Mouse (Mus musculus) embryonic facial prominence, embryonic 13.5 days (tissue): ENCODE results near the gene Tnc. TPM values are rescaled to one million over a fixed set of nuclear protein-coding genes. Genes with fewer than 3 reads are reported as not detected.

ENCODE experiments used
- ATAC-seq: fragments of 200-750 bp; cut with Nextera tagmentation; 2 replicates; pipeline ENCODE4 v1.8.0; 2017; ENCODE audit warnings: low read depth; ENCODE audit not compliant: insufficient number of reproducible peaks, insufficient read depth, low FRiP score, low TSS enrichment
- H3K27ac ChIP-seq: fragments of 300-500 bp; sonication (generic); 2 replicates; pipeline ENCODE4 v1.5.1; 2015; ENCODE audit warnings: moderate library complexity, mild to moderate bottlenecking, inconsistent platforms
- H3K27me3 ChIP-seq: fragments of 300-500 bp; sonication (generic); 2 replicates; pipeline ENCODE4 v1.6.1; 2015; ENCODE audit warnings: mild to moderate bottlenecking, inconsistent platforms
- H3K36me3 ChIP-seq: fragments of 300-500 bp; sonication (generic); 2 replicates; pipeline ENCODE4 v1.6.1; 2015; ENCODE audit warnings: mild to moderate bottlenecking, inconsistent platforms
- H3K4me1 ChIP-seq: fragments of 300-500 bp; sonication (generic); 2 replicates; pipeline ENCODE4 v1.6.1; 2015; ENCODE audit warnings: inconsistent platforms
- H3K4me2 ChIP-seq: fragments of 300-500 bp; sonication (generic); 2 replicates; pipeline ENCODE4 v1.6.1; 2015; ENCODE audit warnings: moderate library complexity, mild to moderate bottlenecking, inconsistent platforms
- H3K4me3 ChIP-seq: fragments of 300-500 bp; sonication (generic); 2 replicates; pipeline ENCODE4 v1.5.1; 2015; ENCODE audit warnings: mild to moderate bottlenecking, inconsistent platforms
- H3K9ac ChIP-seq: fragments of 300-500 bp; sonication (generic); 2 replicates; pipeline ENCODE4 v1.6.1; 2015; ENCODE audit warnings: mild to moderate bottlenecking, inconsistent platforms
- H3K9me3 ChIP-seq: fragments of 300-500 bp; sonication (generic); 2 replicates; pipeline ENCODE4 v1.6.1; 2016; ENCODE audit warnings: inconsistent platforms
- WGBS: fragments of 180-500 bp; shearing (Covaris S2); methylation state at CpG from one replicate; pipeline ENCODE4 v1.1.7; 2015; ENCODE audit warnings: mixed read lengths; 5-methylcytosine and 5-hydroxymethylcytosine counted together
- polyA plus RNA-seq: library from polyadenylated mRNA; unstranded; fragments of >200 nt; fragmentation: Nextera tagmentation; extraction: Ambion mirVana; gene quantifications from 2 replicates; pipeline ENCODE4 v1.2.1, GENCODE M21; 2015

The Tnc gene
- polyA plus RNA-seq = 48.0 and 61.7 TPM in 2 replicates

- H3K4me2 ChIP-seq = peak within 1 kb of the TSS; percentile 66
- H3K4me1 ChIP-seq = peaks cover 54% of the 10 kb centered on the region
- H3K27ac ChIP-seq = peak within 1 kb of the TSS; percentile 65
- peak within 1 kb of the TSS; percentile 70 for H3K9ac ChIP-seq
- peak; percentile 58; the same call in 1 of the 2 replicates for ATAC-seq
- peak within 1 kb of the TSS; percentile 50 for H3K4me3 ChIP-seq
- under 1% methylated on average over 26 of the region's 26 CpGs for WGBS
- no peaks in the 10 kb centered on the region for H3K36me3 ChIP-seq
- no peaks in the 10 kb centered on the region for H3K9me3 ChIP-seq
- H3K27me3 ChIP-seq = peaks cover 9% of the 10 kb centered on the region; the same call in 1 of the 2 replicates
Measured at GRCm38 (mm10) chr4:64046831-64047493, at the start of gene Tnc. TSS of gene Tnc (minus strand) at chr4:64047015.

GRCm38 (mm10) chr4:64094221-64094620, 47.4 kb upstream of the Tnc start:
- H3K36me3 ChIP-seq = no peaks in the 10 kb centered on the region
- H3K4me3 ChIP-seq = no peak overlapping the region
- no peaks in the 10 kb centered on the region for H3K9me3 ChIP-seq
- no peak overlapping the region for H3K4me2 ChIP-seq
- 75% methylated on average over 5 of the region's 5 CpGs for WGBS
- H3K9ac ChIP-seq = no peak overlapping the region
- no peak overlapping the region for H3K27ac ChIP-seq
- no peaks in the 10 kb centered on the region for H3K4me1 ChIP-seq
- no peaks in the 10 kb centered on the region for H3K27me3 ChIP-seq
- no peak for ATAC-seq

- ATAC-seq = no peak
- H3K27ac ChIP-seq = no peak overlapping the region
- 80% methylated on average over 1 of the region's 1 CpGs for WGBS
- no peaks in the 10 kb centered on the region for H3K27me3 ChIP-seq
- no peaks in the 10 kb centered on the region for H3K4me1 ChIP-seq
- no peak overlapping the region for H3K4me2 ChIP-seq
- no peak overlapping the region for H3K4me3 ChIP-seq
- H3K36me3 ChIP-seq = no peaks in the 10 kb centered on the region
- H3K9me3 ChIP-seq = no peaks in the 10 kb centered on the region
- no peak overlapping the region for H3K9ac ChIP-seq
Measured at GRCm38 (mm10) chr4:64092857-64093256, 46.0 kb upstream of the Tnc start.

GRCm38 (mm10) chr4:64089378-64089777, 42.6 kb upstream of the Tnc start:
- no peak overlapping the region for H3K27ac ChIP-seq
- no peaks in the 10 kb centered on the region for H3K27me3 ChIP-seq
- H3K4me3 ChIP-seq = no peak overlapping the region
- WGBS = 65% methylated on average over 2 of the region's 2 CpGs
- H3K36me3 ChIP-seq = no peaks in the 10 kb centered on the region
- H3K4me2 ChIP-seq = no peak overlapping the region
- no peaks in the 10 kb centered on the region for H3K4me1 ChIP-seq
- H3K9ac ChIP-seq = no peak overlapping the region
- H3K9me3 ChIP-seq = no peaks in the 10 kb centered on the region
- no peak for ATAC-seq

GRCm38 (mm10) chr4:64087675-64088074, 40.9 kb upstream of the Tnc start:
- Histone ChIP-seq H3K4me1 (no peaks in the 10 kb centered on the region), H3K4me2 (no peak overlapping the region), H3K4me3 (no peak overlapping the region), H3K9ac (no peak overlapping the region), H3K9me3 (no peaks in the 10 kb centered on the region), H3K36me3 (no peaks in the 10 kb centered on the region), H3K27ac (no peak overlapping the region), H3K27me3 (no peaks in the 10 kb centered on the region)
- ATAC-seq = no peak
- WGBS = 89% methylated on average over 2 of the region's 2 CpGs

- WGBS = 80% methylated on average over 1 of the region's 1 CpGs
- H3K27ac ChIP-seq = no peak overlapping the region
- no peak overlapping the region for H3K9ac ChIP-seq
- ATAC-seq = no peak
- H3K36me3 ChIP-seq = no peaks in the 10 kb centered on the region
- H3K9me3 ChIP-seq = no peaks in the 10 kb centered on the region
- no peak overlapping the region for H3K4me3 ChIP-seq
- no peak overlapping the region for H3K4me2 ChIP-seq
- no peaks in the 10 kb centered on the region for H3K27me3 ChIP-seq
- H3K4me1 ChIP-seq = no peaks in the 10 kb centered on the region
Measured at GRCm38 (mm10) chr4:64085993-64086567, 39.3 kb upstream of the Tnc start.

GRCm38 (mm10) chr4:64083858-64084257, 37.0 kb upstream of the Tnc start:
- Histone ChIP-seq H3K4me2 (no peak overlapping the region), H3K27ac (no peak overlapping the region), H3K4me1 (no peaks in the 10 kb centered on the region), H3K4me3 (no peak overlapping the region), H3K36me3 (no peaks in the 10 kb centered on the region), H3K9ac (no peak overlapping the region), H3K27me3 (no peaks in the 10 kb centered on the region), H3K9me3 (no peaks in the 10 kb centered on the region)
- 49% methylated on average over 5 of the region's 5 CpGs for WGBS
- ATAC-seq = no peak

- no peak for ATAC-seq
- WGBS = 93% methylated on average over 2 of the region's 2 CpGs
Measured at GRCm38 (mm10) chr4:64078029-64078619, 31.3 kb upstream of the Tnc start.

GRCm38 (mm10) chr4:64076349-64077025, 29.7 kb upstream of the Tnc start:
- Histone ChIP-seq H3K4me2 (no peak overlapping the region), H3K4me1 (0 out of 2 replicates have a peak, but pooled peaks cover 5% of the 10 kb centered on the region), H3K9me3 (no peaks in the 10 kb centered on the region), H3K4me3 (no peak overlapping the region), H3K9ac (no peak overlapping the region), H3K36me3 (no peaks in the 10 kb centered on the region), H3K27ac (0 out of 2 replicates have a peak overlapping the region, but pooled peaks have one; percentile 33), H3K27me3 (no peaks in the 10 kb centered on the region)
- no peak for ATAC-seq
- whole genome bisulfite sequencing = 55% methylated on average over 6 of the region's 6 CpGs

More at GRCm38 (mm10) chr4:64078029-64078619, 31.3 kb upstream of the Tnc start:
- Histone ChIP-seq H3K4me2 (no peak overlapping the region), H3K36me3 (no peaks in the 10 kb centered on the region), H3K9ac (no peak overlapping the region), H3K27ac (no peak overlapping the region), H3K27me3 (no peaks in the 10 kb centered on the region), H3K4me3 (no peak overlapping the region), H3K9me3 (no peaks in the 10 kb centered on the region), H3K4me1 (0 out of 2 replicates have a peak, but pooled peaks cover 5% of the 10 kb centered on the region)

GRCm38 (mm10) chr4:64074725-64075124, 27.9 kb upstream of the Tnc start:
- no peak overlapping the region for H3K27ac ChIP-seq
- no peak overlapping the region for H3K9ac ChIP-seq
- H3K4me1 ChIP-seq = 0 out of 2 replicates have a peak, but pooled peaks cover 5% of the 10 kb centered on the region
- no peaks in the 10 kb centered on the region for H3K36me3 ChIP-seq
- H3K4me2 ChIP-seq = no peak overlapping the region
- no peaks in the 10 kb centered on the region for H3K9me3 ChIP-seq
- no peak overlapping the region for H3K4me3 ChIP-seq
- no peaks in the 10 kb centered on the region for H3K27me3 ChIP-seq
- ATAC-seq = no peak

- Histone ChIP-seq H3K36me3 (no peaks in the 10 kb centered on the region), H3K27me3 (no peaks in the 10 kb centered on the region), H3K9ac (no peak overlapping the region), H3K27ac (peak overlapping the region; percentile 48; the same call in 1 of the 2 replicates), H3K4me3 (no peak overlapping the region), H3K4me2 (no peak overlapping the region), H3K4me1 (peaks cover 12% of the 10 kb centered on the region), H3K9me3 (no peaks in the 10 kb centered on the region)
- WGBS = 40% methylated on average over 7 of the region's 7 CpGs
- ATAC-seq = no peak
Measured at GRCm38 (mm10) chr4:64067394-64067793, 20.6 kb upstream of the Tnc start.
